Mouse (Mus musculus) adrenal gland, postnatal 14 days (tissue): ENCODE measurements around the gene Gm21860. TPM values are rescaled to one million over a fixed set of nuclear protein-coding genes. Genes with fewer than 3 reads are reported as not detected.
"Not testable (repeated sequence)": the region's sequence is repeated elsewhere in the genome, so short reads cannot be mapped to it uniquely, and the experiment has no call there.

Experiments
- DNase-seq: peaks from one replicate; pipeline ENCODE4 v3.0.0; 2021; ENCODE audit warnings: mixed read lengths
- total RNA-seq: library from RNA; stranded (reverse); gene quantifications from 2 replicates; pipeline ENCODE4 v1.2.3, GENCODE M21; 2021

The Gm21860 gene
- total RNA-seq, 1 experiment from 2014 or later = not detected

GRCm38 (mm10) chrY:90732101-90732542, 22.5 kb downstream of the Gm21860 start:
- DNase-seq = not testable (repeated sequence)

- not testable (repeated sequence) for DNase-seq
Observed at GRCm38 (mm10) chrY:90731593-90731955, 23.0 kb downstream of the Gm21860 start.

- not testable (repeated sequence) for DNase-seq
Observed at GRCm38 (mm10) chrY:90730908-90731592, 23.6 kb downstream of the Gm21860 start.

- not testable (repeated sequence) for DNase-seq
Observed at GRCm38 (mm10) chrY:90729816-90730303, 24.8 kb downstream of the Gm21860 start.

GRCm38 (mm10) chrY:90728905-90729256, 25.7 kb downstream of the Gm21860 start:
- DNase-seq = not testable (repeated sequence)

- DNase-seq = not testable (repeated sequence)
Observed at GRCm38 (mm10) chrY:90728251-90728904, 26.2 kb downstream of the Gm21860 start.

GRCm38 (mm10) chrY:90727121-90727908, 27.3 kb downstream of the Gm21860 start:
- not testable (repeated sequence) for DNase-seq

GRCm38 (mm10) chrY:90725701-90726451, 28.7 kb downstream of the Gm21860 start:
- not testable (repeated sequence) for DNase-seq

GRCm38 (mm10) chrY:90725166-90725565, 29.5 kb downstream of the Gm21860 start:
- not testable (repeated sequence) for DNase-seq

GRCm38 (mm10) chrY:90724014-90724709, 30.5 kb downstream of the Gm21860 start:
- DNase-seq = not testable (repeated sequence)

- peak; percentile 8 for DNase-seq
Observed at GRCm38 (mm10) chrY:90723336-90723987, 31.2 kb downstream of the Gm21860 start.

- not testable (repeated sequence) for DNase-seq
Observed at GRCm38 (mm10) chrY:90720505-90720904, 34.1 kb downstream of the Gm21860 start.

- DNase-seq = not testable (repeated sequence)
Observed at GRCm38 (mm10) chrY:90719403-90720232, 35.0 kb downstream of the Gm21860 start.

- peak; percentile 63 for DNase-seq
Observed at GRCm38 (mm10) chrY:90718583-90719402, 35.8 kb downstream of the Gm21860 start.

GRCm38 (mm10) chrY:90718021-90718420, 36.6 kb downstream of the Gm21860 start:
- not testable (repeated sequence) for DNase-seq

- not testable (repeated sequence) for DNase-seq
Observed at GRCm38 (mm10) chrY:90717496-90717895, 37.1 kb downstream of the Gm21860 start.
